Mouse (Mus musculus) heart, postnatal 0 days (tissue): ENCODE results near the gene Fgd1.
A peak's percentile ranks its signal among the peaks of the same experiment; 100 is the strongest.

Experiments used
- CTCF ChIP-seq: IDR thresholded peaks from 2 replicates; pipeline ENCODE4 v1.5.1; 2016; ENCODE audit warnings: antibody characterized with exemption, control low read depth, low read depth
- EP300 ChIP-seq: IDR thresholded peaks from 2 replicates; pipeline ENCODE4 v1.6.1; 2016; ENCODE audit warnings: antibody characterized with exemption, low read depth

DNA sequence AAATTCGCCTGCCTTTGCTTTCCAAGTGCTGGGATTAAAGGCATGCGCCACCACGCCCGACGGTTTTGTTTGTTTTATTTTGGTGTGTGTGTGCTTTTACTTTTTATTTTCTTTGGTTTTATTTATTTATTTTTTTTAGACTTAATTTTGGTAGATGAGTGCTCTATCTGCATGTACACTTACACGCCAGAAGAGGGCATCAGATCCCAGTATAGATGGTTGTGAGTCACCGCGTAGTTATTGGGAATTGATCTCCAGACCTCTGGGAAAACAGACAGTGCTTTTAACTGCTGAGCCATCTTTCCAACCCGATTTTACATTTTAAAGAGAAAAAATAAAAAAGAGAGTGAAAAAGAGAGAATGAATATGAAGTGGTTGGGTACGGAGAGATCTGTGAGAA, 86.8 kb downstream of the Fgd1 start:
- TF ChIP-seq CTCF (peak; percentile 41), EP300 (no peak)
